Mouse (Mus musculus): ENCODE data around the gene Gm20807. TPM values are rescaled to one million over a fixed set of nuclear protein-coding genes. Genes with fewer than 3 reads are reported as not detected.
"Not testable (repeated sequence)": the region's sequence is repeated elsewhere in the genome, so short reads cannot be mapped to it uniquely, and the experiment has no call there.

Gm20807 gene
- not detected for total RNA-seq (2021)
- long read RNA-seq, result 0 reads

- DNase-seq (ENCODE audit: low spot score in 2 of 2), result not testable (repeated sequence)
These were observed at the start of gene Gm20807 for GRCm38 (mm10) chrY:13042591-13042990. TSS of gene Gm20807 (plus strand) at chrY:13042891.

Other genes starting within 250 kb of the Gm20807 start
- gene Gm21891, start 90.6 kb downstream of the Gm20807 start, total RNA-seq (2021), result not detected
- not detected for gene Gm21425, start 119.1 kb downstream of the Gm20807 start, total RNA-seq (2021)
- gene Gm21828, start 181.0 kb downstream of the Gm20807 start, total RNA-seq (2021), result not detected
- not detected for gene Gm21440, start 209.5 kb downstream of the Gm20807 start, total RNA-seq (2021)
- gene Gm21454, start 209.6 kb downstream of the Gm20807 start, total RNA-seq (2021), result not detected

All from layer of hippocampus, adult 18-20 months (tissue).